Mouse (Mus musculus): ENCODE results near the gene Bcam.

Bcam gene

GRCm38 (mm10) chr7:19755008-19755407 lies 15.8 kb downstream of the Bcam start:
- in situ Hi-C loops (cut with MboI, MseI), result no loop called here

GRCm38 (mm10) chr7:19754065-19754464 lies 16.8 kb downstream of the Bcam start:
- in situ Hi-C loops (cut with MboI, MseI), result loop anchor here (5.0 kb wide), 1 partner anchor 33 kb away; no protein-coding TSS in a partner anchor

GRCm38 (mm10) chr7:19753587-19753986 lies 17.2 kb downstream of the Bcam start:
- in situ Hi-C loops (cut with MboI, MseI), result loop anchor here (5.0 kb wide), 1 partner anchor 34 kb away; no protein-coding TSS in a partner anchor

- in situ Hi-C loops (cut with MboI, MseI), result loop anchor here (5.0 kb wide), 1 partner anchor 35 kb away; no protein-coding TSS in a partner anchor
Observed at GRCm38 (mm10) chr7:19752652-19753051, 18.2 kb downstream of the Bcam start.

GRCm38 (mm10) chr7:19751070-19751383 lies 19.8 kb downstream of the Bcam start:
- in situ Hi-C loops (cut with MboI, MseI), result loop anchor here (5.0 kb wide), 1 partner anchor 36 kb away; no protein-coding TSS in a partner anchor

GRCm38 (mm10) chr7:19750217-19751069 lies 20.4 kb downstream of the Bcam start, which contains the start of gene Nectin2:
Gene Nectin2 (minus strand): TSS chr7:19750483.
- in situ Hi-C loops (cut with MboI, MseI), result loop anchor here (5.0 kb wide), 1 partner anchor 37 kb away; no protein-coding TSS in a partner anchor

- in situ Hi-C loops (cut with MboI, MseI), result loop anchor here (5.0 kb wide), 1 partner anchor 38 kb away; no protein-coding TSS in a partner anchor
Observed at GRCm38 (mm10) chr7:19749389-19750216, 21.2 kb downstream of the Bcam start.

GRCm38 (mm10) chr7:19748219-19749195 lies 22.3 kb downstream of the Bcam start:
- in situ Hi-C loops (cut with MboI, MseI), result no loop called here

- in situ Hi-C loops (cut with MboI, MseI), result no loop called here
Observed at GRCm38 (mm10) chr7:19747420-19748218, 23.2 kb downstream of the Bcam start.

GRCm38 (mm10) chr7:19746426-19747201 lies 24.2 kb downstream of the Bcam start:
- in situ Hi-C loops (cut with MboI, MseI), result no loop called here

- in situ Hi-C loops (cut with MboI, MseI), result no loop called here
Observed at GRCm38 (mm10) chr7:19745971-19746370, 24.8 kb downstream of the Bcam start.

GRCm38 (mm10) chr7:19744590-19745385 lies 26.0 kb downstream of the Bcam start:
- in situ Hi-C loops (cut with MboI, MseI), result no loop called here

- in situ Hi-C loops (cut with MboI, MseI), result no loop called here
Observed at GRCm38 (mm10) chr7:19743791-19744190, 27.0 kb downstream of the Bcam start.

- in situ Hi-C loops (cut with MboI, MseI), result no loop called here
Observed at GRCm38 (mm10) chr7:19742468-19742867, 28.3 kb downstream of the Bcam start.

GRCm38 (mm10) chr7:19741329-19742031 lies 29.3 kb downstream of the Bcam start:
- in situ Hi-C loops (cut with MboI, MseI), result no loop called here

- in situ Hi-C loops (cut with MboI, MseI), result no loop called here
Observed at GRCm38 (mm10) chr7:19740269-19740668, 30.5 kb downstream of the Bcam start.

- in situ Hi-C loops (cut with MboI, MseI), result no loop called here
Observed at GRCm38 (mm10) chr7:19738771-19739170, 32.0 kb downstream of the Bcam start.

Measured in T-helper 2 cell (primary cell).